Comparison of ENCODE assay signal across 12 mouse cellular contexts in genomic region chr6:52843027-52843426, GRCm38 (mm10).
DNase-seq lines count a peak whose midpoint lies in the region; ATAC-seq and TF ChIP-seq lines count a peak whose summit lies in the region.
"Had no signal": no experiment of that assay in that cellular context is flagged by ENCODE, and none has a peak within 500 bp of the region (broad histone marks: within the 10 kb centered on the region; RNA-seq: fewer than 3 reads in every experiment).

No protein-coding gene starts in this region.

- no peak for TF ChIP-seq POLR2A in CH12.LX (IDR thresholded peaks at IDR 0.05; ENCODE audit: low read depth, low read length)

- H3K4me3 ChIP-seq in kidney, postnatal 0 days (replicated peaks; ENCODE audit: low read depth, low read length) = no peak overlapping the region
- H3K4me3 ChIP-seq in kidney, embryonic 15.5 days (replicated peaks) = no peak overlapping the region
- H3K4me3 ChIP-seq in CH12.LX (replicated peaks in 1 of 3; ENCODE audit: low read depth in 2 of 3, low read length in 2 of 3, poor library complexity in 1 of 3) = no peak overlapping the region
- H3K4me3 ChIP-seq in forebrain, embryonic 16.5 days (replicated peaks; ENCODE audit: low read length) = no peak overlapping the region
- H3K4me3 ChIP-seq: embryonic facial prominence, embryonic 12.5 days; limb, embryonic 15.5 days; myocyte had no signal

- no peak for TF ChIP-seq EP300 in CH12.LX (IDR thresholded peaks at IDR 0.05; ENCODE audit: low read length)

- TF ChIP-seq CTCF in kidney, postnatal 0 days (IDR thresholded peaks at IDR 0.05; ENCODE audit: low read depth) = peak; percentile 71
- TF ChIP-seq CTCF in CH12.LX (conservative IDR thresholded peaks at IDR 0.05 in 1 of 2, IDR thresholded peaks at IDR 0.05 in 1 of 2; ENCODE audit: low read depth in 2 of 2, low read length in 2 of 2) = peak in 1 of 2 experiments; percentile 67; a peak in 2 of 4 replicates

- H3K36me3 ChIP-seq in kidney, postnatal 0 days (ENCODE audit: insufficient read depth, low read length) = no peaks in the 10 kb centered on the region
- no peaks in the 10 kb centered on the region for H3K36me3 ChIP-seq in kidney, embryonic 15.5 days
- H3K36me3 ChIP-seq in CH12.LX (replicated peaks in 1 of 2; ENCODE audit: control insufficient read depth in 1 of 2, insufficient read depth in 1 of 2, low read length in 1 of 2) = no peaks in the 10 kb centered on the region
- H3K36me3 ChIP-seq in forebrain, embryonic 16.5 days (ENCODE audit: control insufficient read depth, insufficient read depth) = no peaks in the 10 kb centered on the region
- H3K36me3 ChIP-seq: embryonic facial prominence, embryonic 12.5 days; limb, embryonic 15.5 days had no signal

- no peaks in the 10 kb centered on the region for H3K79me2 ChIP-seq in CH12.LX (replicated peaks; ENCODE audit: control insufficient read depth, extremely low read depth, insufficient read depth, poor library complexity, severe bottlenecking)

- peak; percentile 25; the same call in 1 of the 2 replicates for TF ChIP-seq RAD21 in CH12.LX (IDR thresholded peaks at IDR 0.05; ENCODE audit: low read depth, low read length)

- H3K9ac ChIP-seq in kidney, postnatal 0 days (ENCODE audit: low read depth, low read length) = no peak overlapping the region
- no peak overlapping the region for H3K9ac ChIP-seq in kidney, embryonic 15.5 days
- H3K9ac ChIP-seq in CH12.LX (ENCODE audit: insufficient read depth, low read depth) = no peak overlapping the region
- H3K9ac ChIP-seq in forebrain, embryonic 16.5 days (replicated peaks; ENCODE audit: low read depth, low read length) = no peak overlapping the region
- H3K9ac ChIP-seq: embryonic facial prominence, embryonic 12.5 days; limb, embryonic 15.5 days had no signal

- intact Hi-C loops in heart, postnatal 10 days (cut with DNase I) = loop anchor here (1.0 kb wide), 1 partner anchor 76 kb away; no protein-coding TSS in a partner anchor

- in situ Hi-C loops in CH12.LX (cut with MboI; ENCODE audit: low pct_ligation_motif_present, low pct_unique_long_range_greater_than_20kb, low sequenced_read_pairs) = loop anchor here (10.0 kb wide), 1 partner anchor 142 kb away; no protein-coding TSS in a partner anchor

- 69% methylated on average over 4 of the region's 4 CpGs for WGBS in kidney, postnatal 0 days
- 65% methylated on average over 4 of the region's 4 CpGs for WGBS in kidney, embryonic 15.5 days
- WGBS in forebrain, embryonic 16.5 days = 56% methylated on average over 4 of the region's 4 CpGs

- H3K4me2 ChIP-seq in kidney, postnatal 0 days (ENCODE audit: low read length) = no peak overlapping the region
- H3K4me2 ChIP-seq in kidney, embryonic 15.5 days = no peak overlapping the region
- no peak overlapping the region for H3K4me2 ChIP-seq in CH12.LX (ENCODE audit: insufficient read depth, low read depth, poor library complexity, severe bottlenecking)
- H3K4me2 ChIP-seq in forebrain, embryonic 16.5 days (ENCODE audit: low read length) = no peak overlapping the region
- H3K4me2 ChIP-seq: embryonic facial prominence, embryonic 12.5 days; limb, embryonic 15.5 days had no signal

- dilution Hi-C loops in CH12.LX (cut with MboI; ENCODE audit: extremely low pct_ligation_motif_present, extremely low pct_unique_long_range_greater_than_20kb, low sequenced_read_pairs) = no loop called here

- ATAC-seq in kidney, postnatal 0 days (replicated peaks; ENCODE audit: low FRiP score, low read depth) = no peak
- ATAC-seq in kidney, embryonic 15.5 days (replicated peaks; ENCODE audit: low FRiP score) = no peak
- no peak for ATAC-seq in forebrain, embryonic 16.5 days
- ATAC-seq: activated CD4-positive, CD25-positive, alpha-beta regulatory T cell, adult 4 months had no signal

- no peaks in the 10 kb centered on the region for H3K27me3 ChIP-seq in kidney, postnatal 0 days (ENCODE audit: insufficient read depth, low read length)
- H3K27me3 ChIP-seq in kidney, embryonic 15.5 days = peaks cover 22% of the 10 kb centered on the region
- no peaks in the 10 kb centered on the region for H3K27me3 ChIP-seq in CH12.LX (replicated peaks)
- peaks cover 8% of the 10 kb centered on the region for H3K27me3 ChIP-seq in forebrain, embryonic 16.5 days (replicated peaks; ENCODE audit: control insufficient read depth, insufficient read depth, low read length)
- H3K27me3 ChIP-seq: embryonic facial prominence, embryonic 12.5 days; limb, embryonic 15.5 days had no signal

- peak; percentile 40 for DNase-seq in adrenal gland, postnatal 14 days
- no peak for DNase-seq in adrenal gland, postnatal 4 days (ENCODE audit: low spot score in 2 of 2)
- no peak for DNase-seq in kidney, postnatal 0 days (ENCODE audit: low spot score)
- peak; percentile 55 for DNase-seq in CH12.LX (ENCODE audit: extremely low read depth)
- peak; percentile 14 to 52 for DNase-seq in kidney, postnatal 36 days
- DNase-seq in heart, postnatal 10 days = no peak

- no peaks in the 10 kb centered on the region for H3K9me3 ChIP-seq in kidney, postnatal 0 days (replicated peaks; ENCODE audit: low read length)
- H3K9me3 ChIP-seq in kidney, embryonic 15.5 days (replicated peaks) = no peaks in the 10 kb centered on the region
- no peaks in the 10 kb centered on the region for H3K9me3 ChIP-seq in CH12.LX (replicated peaks; ENCODE audit: low read length)
- H3K9me3 ChIP-seq in forebrain, embryonic 16.5 days (ENCODE audit: control insufficient read depth, low read length) = no peaks in the 10 kb centered on the region
- H3K9me3 ChIP-seq: embryonic facial prominence, embryonic 12.5 days; limb, embryonic 15.5 days had no signal

- no peak overlapping the region for H3K27ac ChIP-seq in kidney, postnatal 0 days
- no peak overlapping the region for H3K27ac ChIP-seq in kidney, embryonic 15.5 days
- H3K27ac ChIP-seq in CH12.LX (ENCODE audit: insufficient read depth, low read depth) = no peak overlapping the region
- H3K27ac ChIP-seq in forebrain, embryonic 16.5 days (ENCODE audit: low read length) = no peak overlapping the region
- H3K27ac ChIP-seq: embryonic facial prominence, embryonic 12.5 days; limb, embryonic 15.5 days had no signal

- 0 out of 2 replicates have a peak, but pooled peaks cover 2% of the 10 kb centered on the region for H3K4me1 ChIP-seq in kidney, postnatal 0 days (replicated peaks; ENCODE audit: insufficient read depth, low read length)
- peaks cover 21% of the 10 kb centered on the region for H3K4me1 ChIP-seq in kidney, embryonic 15.5 days
- peaks cover 3 to 26% of the 10 kb centered on the region in 2 experiments; a peak in 3 of 4 replicates for H3K4me1 ChIP-seq in CH12.LX (ENCODE audit: control insufficient read depth in 1 of 2, insufficient read depth in 2 of 2)
- peaks cover 8% of the 10 kb centered on the region for H3K4me1 ChIP-seq in forebrain, embryonic 16.5 days (replicated peaks; ENCODE audit: control insufficient read depth, insufficient read depth, low read length)

TF ChIP-seq in CH12.LX, 34 proteins besides CTCF, POLR2A, EP300 and RAD21:
- TF ChIP-seq JUN (IDR thresholded peaks at IDR 0.05; ENCODE audit: insufficient read depth, low read depth, low read length) = no peak
- peak; percentile 63 for TF ChIP-seq SMC3 (IDR thresholded peaks at IDR 0.05; ENCODE audit: low read depth, low read length)
- TF ChIP-seq NELFE (IDR thresholded peaks at IDR 0.05; ENCODE audit: low read depth, low read length) = no peak

Comparison
In these comparisons a context has a peak if more than half of its experiments do, and no peak if none do; other contexts are left out.
1. DNase-seq: peak in adrenal gland, postnatal 14 days (single experiment), CH12.LX (single experiment) and kidney, postnatal 36 days (2 of 2); none in adrenal gland, postnatal 4 days (0 of 2), kidney, postnatal 0 days (single experiment) and heart, postnatal 10 days (0 of 2).